Mouse (Mus musculus): Measurements from ENCODE around the gene Jmjd8. TPM values are rescaled to one million over a fixed set of nuclear protein-coding genes. Genes with fewer than 3 reads are reported as not detected.

Jmjd8 gene
- polyA plus RNA-seq, 1 experiment = not detected

GRCm38 (mm10) chr17:25834595-25835222 lies 6.0 kb downstream of the Jmjd8 start:
- Histone ChIP-seq H3K4me1 (ENCODE audit: control insufficient read depth, insufficient read depth, low read length) (peaks cover 67% of the 10 kb centered on the region), H3K4me3 (ENCODE audit: insufficient read depth, low read depth, low read length) (peak overlapping the region; percentile 81), H3K27ac (ENCODE audit: insufficient read depth, low read depth, low read length) (no peak overlapping the region)
- no peak for TF ChIP-seq POLR2A (IDR thresholded peaks at IDR 0.05; ENCODE audit: insufficient read depth, low read depth, low read length)
- TF ChIP-seq CTCF (IDR thresholded peaks at IDR 0.05; ENCODE audit: insufficient read depth, low read depth, low read length) = no peak
- 80% methylated on average over 12 of the region's 12 CpGs for WGBS

GRCm38 (mm10) chr17:25835301-25835700 lies 6.6 kb downstream of the Jmjd8 start:
- TF ChIP-seq CTCF (IDR thresholded peaks at IDR 0.05; ENCODE audit: insufficient read depth, low read depth, low read length) (no peak), POLR2A (IDR thresholded peaks at IDR 0.05; ENCODE audit: insufficient read depth, low read depth, low read length) (no peak)
- H3K4me3 ChIP-seq (ENCODE audit: insufficient read depth, low read depth, low read length) = peak overlapping the region; percentile 81; the same call in 1 of the 2 replicates
- 97% methylated on average over 7 of the region's 7 CpGs for WGBS
- H3K4me1 ChIP-seq (ENCODE audit: control insufficient read depth, insufficient read depth, low read length) = peaks cover 65% of the 10 kb centered on the region
- H3K27ac ChIP-seq (ENCODE audit: insufficient read depth, low read depth, low read length) = no peak overlapping the region

- H3K4me1 ChIP-seq (ENCODE audit: control insufficient read depth, insufficient read depth, low read length) = peaks cover 60% of the 10 kb centered on the region
- H3K27ac ChIP-seq (ENCODE audit: insufficient read depth, low read depth, low read length) = peak overlapping the region; percentile 74; the same call in 1 of the 2 replicates
- peak overlapping the region; percentile 58 for H3K4me3 ChIP-seq (ENCODE audit: insufficient read depth, low read depth, low read length)
- WGBS = 89% methylated on average over 16 of the region's 16 CpGs
- TF ChIP-seq CTCF (IDR thresholded peaks at IDR 0.05; ENCODE audit: insufficient read depth, low read depth, low read length) (no peak), POLR2A (IDR thresholded peaks at IDR 0.05; ENCODE audit: insufficient read depth, low read depth, low read length) (no peak)
Observed at GRCm38 (mm10) chr17:25835816-25836215, 7.1 kb downstream of the Jmjd8 start.

GRCm38 (mm10) chr17:25836397-25837075 lies 7.9 kb downstream of the Jmjd8 start:
- Histone ChIP-seq H3K4me3 (ENCODE audit: insufficient read depth, low read depth, low read length) (peak overlapping the region; percentile 58), H3K27ac (ENCODE audit: insufficient read depth, low read depth, low read length) (peak overlapping the region; percentile 74), H3K4me1 (ENCODE audit: control insufficient read depth, insufficient read depth, low read length) (peaks cover 53% of the 10 kb centered on the region)
- TF ChIP-seq CTCF (IDR thresholded peaks at IDR 0.05; ENCODE audit: insufficient read depth, low read depth, low read length) = no peak
- no peak for TF ChIP-seq POLR2A (IDR thresholded peaks at IDR 0.05; ENCODE audit: insufficient read depth, low read depth, low read length)
- WGBS = 8% methylated on average over 23 of the region's 23 CpGs

- H3K4me3 ChIP-seq (ENCODE audit: insufficient read depth, low read depth, low read length) = peak within 1 kb of the TSS; percentile 58
- peaks cover 48% of the 10 kb centered on the region for H3K4me1 ChIP-seq (ENCODE audit: control insufficient read depth, insufficient read depth, low read length)
- H3K27ac ChIP-seq (ENCODE audit: insufficient read depth, low read depth, low read length) = peak within 1 kb of the TSS; percentile 74
- WGBS = 2% methylated on average over 29 of the region's 29 CpGs
- TF ChIP-seq CTCF (IDR thresholded peaks at IDR 0.05; ENCODE audit: insufficient read depth, low read depth, low read length) (no peak), POLR2A (IDR thresholded peaks at IDR 0.05; ENCODE audit: insufficient read depth, low read depth, low read length) (peak; percentile 57)
Observed at GRCm38 (mm10) chr17:25837076-25837410, 8.4 kb downstream of the Jmjd8 start, which contains the start of gene Rhbdl1. Rhbdl1 (minus strand) TSS chr17:25837295.

- Histone ChIP-seq H3K4me1 (ENCODE audit: control insufficient read depth, insufficient read depth, low read length) (peaks cover 51% of the 10 kb centered on the region), H3K4me3 (ENCODE audit: insufficient read depth, low read depth, low read length) (no peak overlapping the region), H3K27ac (ENCODE audit: insufficient read depth, low read depth, low read length) (peak overlapping the region; percentile 74)
- TF ChIP-seq CTCF (IDR thresholded peaks at IDR 0.05; ENCODE audit: insufficient read depth, low read depth, low read length) (no peak), POLR2A (IDR thresholded peaks at IDR 0.05; ENCODE audit: insufficient read depth, low read depth, low read length) (no peak)
- 33% methylated on average over 3 of the region's 3 CpGs for WGBS
Observed at GRCm38 (mm10) chr17:25837533-25837932, 8.9 kb downstream of the Jmjd8 start.

- peaks cover 52% of the 10 kb centered on the region for H3K4me1 ChIP-seq (ENCODE audit: control insufficient read depth, insufficient read depth, low read length)
- H3K4me3 ChIP-seq (ENCODE audit: insufficient read depth, low read depth, low read length) = no peak overlapping the region
- WGBS = 86% methylated on average over 4 of the region's 4 CpGs
- TF ChIP-seq POLR2A (IDR thresholded peaks at IDR 0.05; ENCODE audit: insufficient read depth, low read depth, low read length) (no peak), CTCF (IDR thresholded peaks at IDR 0.05; ENCODE audit: insufficient read depth, low read depth, low read length) (no peak)
- H3K27ac ChIP-seq (ENCODE audit: insufficient read depth, low read depth, low read length) = no peak overlapping the region
Observed at GRCm38 (mm10) chr17:25838904-25839303, 10.2 kb downstream of the Jmjd8 start.

- TF ChIP-seq CTCF (IDR thresholded peaks at IDR 0.05; ENCODE audit: insufficient read depth, low read depth, low read length) (no peak), POLR2A (IDR thresholded peaks at IDR 0.05; ENCODE audit: insufficient read depth, low read depth, low read length) (no peak)
- Histone ChIP-seq H3K4me3 (ENCODE audit: insufficient read depth, low read depth, low read length) (no peak overlapping the region), H3K27ac (ENCODE audit: insufficient read depth, low read depth, low read length) (no peak overlapping the region), H3K4me1 (ENCODE audit: control insufficient read depth, insufficient read depth, low read length) (peaks cover 45% of the 10 kb centered on the region)
- WGBS = 80% methylated on average over 14 of the region's 14 CpGs
Observed at GRCm38 (mm10) chr17:25839455-25840235, 11.0 kb downstream of the Jmjd8 start.

GRCm38 (mm10) chr17:25840519-25840918 lies 11.9 kb downstream of the Jmjd8 start:
- WGBS = 98% methylated on average over 6 of the region's 6 CpGs
- Histone ChIP-seq H3K4me3 (ENCODE audit: insufficient read depth, low read depth, low read length) (no peak overlapping the region), H3K27ac (ENCODE audit: insufficient read depth, low read depth, low read length) (no peak overlapping the region), H3K4me1 (ENCODE audit: control insufficient read depth, insufficient read depth, low read length) (peaks cover 43% of the 10 kb centered on the region)
- TF ChIP-seq POLR2A (IDR thresholded peaks at IDR 0.05; ENCODE audit: insufficient read depth, low read depth, low read length) (no peak), CTCF (IDR thresholded peaks at IDR 0.05; ENCODE audit: insufficient read depth, low read depth, low read length) (no peak)

Data from olfactory bulb, adult 2 months (tissue).